Mouse (Mus musculus): ENCODE measurements at regions not wholly inside any gene's neighbourhood (a gene's known extent, or its start where the extent isn't known, plus 50 kb on each side); places are given as distances from the start of the nearest gene placed in this dataset.

- no peaks in the 10 kb centered on the region for H3K27me3 ChIP-seq (replicated peaks)
- dilution Hi-C loops (cut with MboI; ENCODE audit: extremely low pct_ligation_motif_present, extremely low pct_unique_long_range_greater_than_20kb, low sequenced_read_pairs): no loop called here
Measured at GRCm38 (mm10) chr6:81756242-81756641, 167.2 kb upstream of the Gcfc2 start.

DNA sequence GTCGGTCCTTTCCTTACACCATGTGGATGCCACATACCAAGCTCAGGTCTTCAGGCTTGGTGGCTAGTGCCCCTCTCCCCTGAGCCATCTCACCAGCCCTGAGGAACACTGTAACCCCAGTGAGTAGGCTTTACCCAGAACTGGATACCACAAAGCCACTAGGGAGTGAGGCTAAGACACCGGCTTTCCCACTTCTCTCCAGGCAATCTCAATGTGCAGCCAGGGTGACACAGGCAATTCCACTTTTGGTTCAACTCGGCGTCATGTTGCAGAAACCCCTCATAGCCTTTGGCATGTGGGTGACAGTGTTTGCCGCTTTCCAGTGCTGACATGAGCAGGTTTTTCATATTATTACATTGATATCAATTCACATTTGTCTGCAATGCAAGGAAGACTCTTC, 164.6 kb upstream of the Gcfc2 start:
- H3K9me3 ChIP-seq (replicated peaks; ENCODE audit: low read length): peaks cover 55% of the 10 kb centered on the region
- no peak overlapping the region for H3K9ac ChIP-seq (ENCODE audit: insufficient read depth, low read depth)
- in situ Hi-C loops (cut with MboI; ENCODE audit: low pct_ligation_motif_present, low pct_unique_long_range_greater_than_20kb, low sequenced_read_pairs) (no loop called here), dilution Hi-C loops (cut with MboI; ENCODE audit: extremely low pct_ligation_motif_present, extremely low pct_unique_long_range_greater_than_20kb, low sequenced_read_pairs) (no loop called here)
- no peaks in the 10 kb centered on the region for H3K4me1 ChIP-seq (ENCODE audit: control insufficient read depth in 1 of 2, insufficient read depth in 2 of 2)
- H3K4me2 ChIP-seq (ENCODE audit: insufficient read depth, low read depth, poor library complexity, severe bottlenecking): no peak overlapping the region
- no peak for TF ChIP-seq ZNF384 (IDR thresholded peaks at IDR 0.05; ENCODE audit: low read depth, low read length)
- no peak for TF ChIP-seq SIN3A (IDR thresholded peaks at IDR 0.05; ENCODE audit: low read length)
- TF ChIP-seq ZMIZ1 (IDR thresholded peaks at IDR 0.05; ENCODE audit: low read depth, low read length): no peak
- TF ChIP-seq NELFE (IDR thresholded peaks at IDR 0.05; ENCODE audit: low read depth, low read length): no peak
- no peak for TF ChIP-seq MAX (IDR thresholded peaks at IDR 0.05; ENCODE audit: low read length)
- no peaks in the 10 kb centered on the region for H3K79me2 ChIP-seq (replicated peaks; ENCODE audit: control insufficient read depth, extremely low read depth, insufficient read depth, poor library complexity, severe bottlenecking)
- no peak overlapping the region for H3K4me3 ChIP-seq (replicated peaks in 1 of 3; ENCODE audit: low read depth in 2 of 3, low read length in 2 of 3, poor library complexity in 1 of 3)
- H3K27ac ChIP-seq (ENCODE audit: insufficient read depth, low read depth): no peak overlapping the region
- DNase-seq (ENCODE audit: extremely low read depth): no peak
- H3K36me3 ChIP-seq (replicated peaks in 1 of 2; ENCODE audit: control insufficient read depth in 1 of 2, insufficient read depth in 1 of 2, low read length in 1 of 2): no peaks in the 10 kb centered on the region
- H3K27me3 ChIP-seq (replicated peaks): no peaks in the 10 kb centered on the region

More at GRCm38 (mm10) chr6:81756242-81756641, 167.2 kb upstream of the Gcfc2 start:
- TF ChIP-seq JUND (conservative IDR thresholded peaks at IDR 0.05; ENCODE audit: low read depth, low read length) (no peak), KAT2A (IDR thresholded peaks at IDR 0.05; ENCODE audit: insufficient replicate concordance, low read length) (no peak), NELFE (IDR thresholded peaks at IDR 0.05; ENCODE audit: low read depth, low read length) (no peak), MAX (IDR thresholded peaks at IDR 0.05; ENCODE audit: low read length) (no peak), RAD21 (IDR thresholded peaks at IDR 0.05; ENCODE audit: low read depth, low read length) (no peak), HCFC1 (IDR thresholded peaks at IDR 0.05; ENCODE audit: low read depth, low read length) (no peak), UBTF (IDR thresholded peaks at IDR 0.05; ENCODE audit: low read depth, low read length) (no peak), TBP (conservative IDR thresholded peaks at IDR 0.05; ENCODE audit: low read depth, low read length) (no peak)
- in situ Hi-C loops (cut with MboI; ENCODE audit: low pct_ligation_motif_present, low pct_unique_long_range_greater_than_20kb, low sequenced_read_pairs): no loop called here
- H3K9me3 ChIP-seq (replicated peaks; ENCODE audit: low read length): peaks cover 61% of the 10 kb centered on the region
- no peaks in the 10 kb centered on the region for H3K36me3 ChIP-seq (replicated peaks in 1 of 2; ENCODE audit: control insufficient read depth in 1 of 2, insufficient read depth in 1 of 2, low read length in 1 of 2)
- no peaks in the 10 kb centered on the region for H3K79me2 ChIP-seq (replicated peaks; ENCODE audit: control insufficient read depth, extremely low read depth, insufficient read depth, poor library complexity, severe bottlenecking)
- no peak overlapping the region for H3K27ac ChIP-seq (ENCODE audit: insufficient read depth, low read depth)
- H3K4me2 ChIP-seq (ENCODE audit: insufficient read depth, low read depth, poor library complexity, severe bottlenecking): no peak overlapping the region
- H3K4me3 ChIP-seq (replicated peaks in 1 of 3; ENCODE audit: low read depth in 2 of 3, low read length in 2 of 3, poor library complexity in 1 of 3): no peak overlapping the region
- H3K4me1 ChIP-seq (ENCODE audit: control insufficient read depth in 1 of 2, insufficient read depth in 2 of 2): no peaks in the 10 kb centered on the region
- no peak for DNase-seq (ENCODE audit: extremely low read depth)
- no peak overlapping the region for H3K9ac ChIP-seq (ENCODE audit: insufficient read depth, low read depth)

GRCm38 (mm10) chr6:81760181-81760580, 163.3 kb upstream of the Gcfc2 start:
- dilution Hi-C loops (cut with MboI; ENCODE audit: extremely low pct_ligation_motif_present, extremely low pct_unique_long_range_greater_than_20kb, low sequenced_read_pairs): no loop called here

More at GRCm38 (mm10) chr6:81760181-81760580, 163.3 kb upstream of the Gcfc2 start:
- in situ Hi-C loops (cut with MboI; ENCODE audit: low pct_ligation_motif_present, low pct_unique_long_range_greater_than_20kb, low sequenced_read_pairs): no loop called here
- Histone ChIP-seq H3K36me3 (replicated peaks in 1 of 2; ENCODE audit: control insufficient read depth in 1 of 2, insufficient read depth in 1 of 2, low read length in 1 of 2) (no peaks in the 10 kb centered on the region), H3K9me3 (replicated peaks; ENCODE audit: low read length) (peaks cover 56% of the 10 kb centered on the region), H3K4me2 (ENCODE audit: insufficient read depth, low read depth, poor library complexity, severe bottlenecking) (no peak overlapping the region), H3K27me3 (replicated peaks) (no peaks in the 10 kb centered on the region), H3K9ac (ENCODE audit: insufficient read depth, low read depth) (no peak overlapping the region), H3K27ac (ENCODE audit: insufficient read depth, low read depth) (no peak overlapping the region), H3K4me3 (replicated peaks in 1 of 3; ENCODE audit: low read depth in 2 of 3, low read length in 2 of 3, poor library complexity in 1 of 3) (no peak overlapping the region), H3K79me2 (replicated peaks; ENCODE audit: control insufficient read depth, extremely low read depth, insufficient read depth, poor library complexity, severe bottlenecking) (no peaks in the 10 kb centered on the region), H3K4me1 (ENCODE audit: control insufficient read depth in 1 of 2, insufficient read depth in 2 of 2) (no peaks in the 10 kb centered on the region)
- TF ChIP-seq TBP (conservative IDR thresholded peaks at IDR 0.05; ENCODE audit: low read depth, low read length): no peak
- TF ChIP-seq ZMIZ1 (IDR thresholded peaks at IDR 0.05; ENCODE audit: low read depth, low read length): no peak
- no peak for TF ChIP-seq KAT2A (IDR thresholded peaks at IDR 0.05; ENCODE audit: insufficient replicate concordance, low read length)
- TF ChIP-seq ZKSCAN1 (IDR thresholded peaks at IDR 0.05; ENCODE audit: borderline replicate concordance, low read depth, low read length): no peak
- TF ChIP-seq JUND (conservative IDR thresholded peaks at IDR 0.05; ENCODE audit: low read depth, low read length): no peak
- no peak for TF ChIP-seq ZNF384 (IDR thresholded peaks at IDR 0.05; ENCODE audit: low read depth, low read length)
- no peak for TF ChIP-seq PAX5 (IDR thresholded peaks at IDR 0.05; ENCODE audit: low read length)
- DNase-seq (ENCODE audit: extremely low read depth): no peak

All from CH12.LX (cell line).